Mouse (Mus musculus) heart, postnatal 10 days (tissue): ENCODE results near the gene Prss33. TPM values are rescaled to one million over a fixed set of nuclear protein-coding genes. Genes with fewer than 3 reads are reported as not detected.

Experiments
- DNase-seq, 2 experiments: peaks; one replicate each; pipeline ENCODE4 v3.0.0; 2021
- intact Hi-C: fragments of 180-260 bp; cut with DNase I; formaldehyde crosslinking; loops from one replicate; pipeline ENCODE4 v1.15.1; 2025
- total RNA-seq, 2 experiments: library from RNA; stranded (reverse); gene quantifications; 2 replicates each; pipeline ENCODE4 v1.2.3; 2021

Gene Prss33
- total RNA-seq, 2 experiments from 2014 or later: not detected

DNA sequence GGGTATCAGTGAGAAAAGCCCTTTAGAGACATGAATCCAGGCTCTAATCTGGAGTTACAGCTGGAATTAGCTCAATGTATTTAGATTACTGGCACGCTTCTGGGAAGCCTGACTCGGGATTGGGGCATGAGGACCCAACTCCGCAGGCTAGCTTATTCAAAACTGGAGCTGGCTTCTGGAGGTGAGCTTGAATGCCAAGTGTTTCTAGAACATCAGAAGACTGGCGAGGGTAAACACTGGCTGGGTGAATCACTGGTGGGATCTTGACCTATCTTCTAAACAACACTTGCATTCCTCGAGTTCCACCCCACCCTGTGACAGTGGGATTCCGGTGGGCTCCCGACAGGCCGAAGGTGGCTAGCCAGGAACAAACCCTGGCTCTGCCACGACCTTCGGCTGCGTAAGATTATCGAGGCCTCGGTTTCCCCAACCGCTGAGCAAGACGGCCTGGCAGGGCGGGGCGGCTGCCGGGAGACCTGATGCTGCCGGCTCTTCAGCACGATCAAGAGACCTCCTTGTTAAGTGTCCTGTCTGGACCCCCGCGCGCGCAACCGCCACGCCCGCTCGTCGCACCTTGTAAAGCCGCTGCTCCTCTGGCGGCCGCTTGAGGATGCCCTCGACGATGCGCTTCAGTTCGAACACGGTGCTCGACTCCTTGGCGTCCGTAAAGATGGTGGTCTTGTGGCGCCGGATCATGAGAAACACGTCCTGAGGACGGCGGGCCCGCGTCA is 7.4 kb downstream of the Prss33 start:
- intact Hi-C loops: loop anchor here (1.0 to 2.0 kb wide), 2 partner anchors 24 to 58 kb away; partner anchors contain the start of gene Flywch1
- peak in 1 of 2 experiments; percentile 71 for DNase-seq

DNA sequence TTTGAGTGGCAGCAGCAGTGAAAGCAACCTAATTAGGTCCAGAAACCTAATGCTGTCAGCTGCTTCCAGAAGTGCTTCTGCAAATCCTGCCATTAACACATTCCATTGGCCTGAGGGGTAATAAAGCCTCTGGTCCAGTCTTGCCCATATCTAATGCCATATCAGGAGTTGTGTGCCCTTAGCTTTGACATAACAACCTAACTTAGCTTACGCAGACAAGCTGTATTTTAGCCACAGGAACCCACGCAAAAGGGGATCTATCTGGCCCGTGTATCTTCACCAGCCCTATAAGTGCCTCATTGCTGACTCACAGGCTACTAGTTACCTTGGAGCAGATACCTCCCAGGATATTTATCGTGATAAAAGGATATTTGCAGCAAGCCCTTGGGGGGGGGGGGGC is 10.3 kb downstream of the Prss33 start:
- no peak for DNase-seq
- intact Hi-C loops: no loop called here

DNA sequence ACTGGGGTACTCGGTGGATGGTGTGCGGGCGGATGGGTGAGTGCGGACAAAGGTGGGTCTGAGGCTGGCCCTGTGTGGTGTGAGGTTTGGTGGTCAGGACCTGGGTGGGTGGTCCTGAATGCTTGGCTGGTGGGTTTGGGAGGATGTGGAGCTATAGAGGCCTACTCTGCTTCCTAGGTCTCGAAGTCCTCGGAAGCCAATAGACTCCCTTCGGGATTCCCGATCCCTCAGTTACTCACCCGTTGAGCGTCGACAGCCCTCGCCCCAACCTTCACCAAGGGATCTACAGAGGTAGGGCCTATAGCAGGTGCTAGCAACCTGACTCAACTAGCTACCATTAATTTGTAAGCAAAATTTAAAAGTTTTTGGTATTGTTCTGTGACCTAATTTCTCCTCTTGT is 12.2 kb downstream of the Prss33 start:
- intact Hi-C loops: loop anchor here (1.0 to 2.0 kb wide), 2 partner anchors 15 to 19 kb away; no protein-coding TSS in a partner anchor

DNA sequence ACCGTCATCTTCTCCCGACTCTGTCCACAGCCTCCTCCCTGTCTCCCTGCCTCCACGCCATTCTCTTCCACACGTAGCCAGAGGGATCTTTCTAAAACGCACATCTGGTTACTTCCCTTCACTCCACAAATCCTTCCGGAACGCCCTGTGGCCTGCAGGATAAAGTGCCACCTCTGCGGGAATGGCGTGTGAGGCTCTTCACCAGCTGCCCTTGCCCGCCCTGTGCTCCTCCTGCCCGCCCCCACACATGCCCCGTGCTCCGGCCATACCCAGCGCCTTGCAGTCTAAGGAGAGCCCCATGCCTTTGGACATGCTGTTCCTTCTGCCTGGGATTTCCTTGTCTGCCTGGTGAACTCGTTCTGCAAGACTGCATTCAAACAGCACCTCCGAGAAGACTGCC is 12.8 kb downstream of the Prss33 start:
- no peak for DNase-seq
- intact Hi-C loops: loop anchor here (2.0 kb wide), 1 partner anchor 14 kb away; no protein-coding TSS in a partner anchor

More for the DNA sequence above, 12.2 kb downstream of the Prss33 start:
- DNase-seq: no peak

DNA sequence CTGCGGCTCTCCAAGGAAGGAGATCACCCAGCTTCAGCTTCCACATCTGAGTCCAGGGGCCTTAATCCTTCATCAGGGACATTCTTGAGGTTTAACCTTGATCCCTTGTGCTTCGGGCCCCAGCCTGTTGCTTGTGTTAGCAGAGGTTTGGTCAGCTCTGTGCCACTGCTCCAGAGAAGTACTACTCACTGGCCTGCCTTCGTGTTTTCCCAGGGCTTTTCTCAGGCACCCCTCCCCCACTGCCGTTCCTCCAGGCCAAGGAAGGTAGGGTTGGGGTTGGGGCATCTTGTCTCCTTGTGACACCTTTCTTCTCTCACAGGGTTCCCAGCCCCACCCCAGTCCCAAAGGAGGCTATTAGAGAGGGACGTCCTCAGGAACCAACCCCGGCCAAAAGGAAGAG is 13.8 kb downstream of the Prss33 start:
- no peak for DNase-seq
- intact Hi-C loops: loop anchor here (2.0 kb wide), 1 partner anchor 13 kb away; no protein-coding TSS in a partner anchor

DNA sequence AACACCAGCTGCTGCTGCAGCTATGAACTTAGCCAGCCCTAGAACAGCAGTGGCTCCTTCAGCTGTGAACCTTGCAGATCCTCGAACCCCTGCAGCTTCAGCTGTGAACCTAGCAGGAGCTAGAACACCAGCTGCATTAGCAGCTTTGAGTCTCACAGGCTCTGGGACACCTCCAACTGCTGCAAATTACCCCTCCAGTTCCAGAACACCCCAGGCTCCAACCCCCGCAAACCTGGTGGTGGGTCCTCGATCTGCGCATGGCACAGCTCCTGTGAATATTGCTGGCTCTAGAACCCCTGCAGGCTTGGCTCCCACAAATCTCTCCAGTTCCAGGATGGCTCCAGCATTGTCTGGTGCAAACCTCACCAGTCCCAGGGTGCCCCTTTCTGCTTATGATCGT is 15.1 kb downstream of the Prss33 start:
- no peak for DNase-seq
- intact Hi-C loops: no loop called here

DNA sequence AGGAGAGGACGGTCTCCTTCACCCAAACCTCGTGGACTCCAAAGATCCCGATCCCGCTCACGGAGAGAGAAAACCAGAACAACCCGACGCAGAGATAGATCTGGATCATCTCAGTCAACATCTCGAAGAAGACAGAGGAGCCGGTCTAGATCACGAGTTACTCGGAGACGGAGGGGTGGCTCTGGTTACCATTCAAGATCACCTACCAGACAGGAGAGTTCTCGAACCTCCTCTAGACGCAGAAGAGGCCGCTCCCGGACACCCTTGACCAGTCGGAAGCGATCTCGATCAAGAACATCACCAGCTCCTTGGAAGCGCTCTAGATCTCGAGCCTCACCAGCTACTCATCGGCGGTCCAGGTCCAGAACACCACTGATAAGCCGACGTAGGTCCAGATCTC is 16.6 kb downstream of the Prss33 start:
- intact Hi-C loops: no loop called here
- DNase-seq: peak in 1 of 2 experiments; percentile 16

DNA sequence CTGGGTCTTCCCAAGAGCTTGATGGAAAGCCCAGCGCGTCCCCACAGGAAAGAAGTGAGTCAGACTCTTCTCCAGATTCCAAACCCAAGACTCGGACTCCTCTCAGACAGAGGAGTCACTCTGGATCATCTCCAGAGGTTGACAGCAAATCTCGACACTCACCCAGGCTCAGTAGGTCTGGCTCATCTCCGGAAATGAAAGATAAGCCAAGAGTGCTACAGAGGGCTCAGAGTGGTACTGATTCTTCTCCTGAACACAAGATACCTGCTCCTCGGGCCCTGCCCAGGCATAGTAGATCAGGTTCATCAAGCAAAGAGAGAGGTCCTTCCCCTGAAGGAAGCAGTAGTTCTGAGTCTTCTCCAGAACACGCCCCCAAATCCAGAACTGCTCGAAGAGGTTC is 17.3 kb downstream of the Prss33 start:
- intact Hi-C loops: no loop called here
- no peak for DNase-seq

DNA sequence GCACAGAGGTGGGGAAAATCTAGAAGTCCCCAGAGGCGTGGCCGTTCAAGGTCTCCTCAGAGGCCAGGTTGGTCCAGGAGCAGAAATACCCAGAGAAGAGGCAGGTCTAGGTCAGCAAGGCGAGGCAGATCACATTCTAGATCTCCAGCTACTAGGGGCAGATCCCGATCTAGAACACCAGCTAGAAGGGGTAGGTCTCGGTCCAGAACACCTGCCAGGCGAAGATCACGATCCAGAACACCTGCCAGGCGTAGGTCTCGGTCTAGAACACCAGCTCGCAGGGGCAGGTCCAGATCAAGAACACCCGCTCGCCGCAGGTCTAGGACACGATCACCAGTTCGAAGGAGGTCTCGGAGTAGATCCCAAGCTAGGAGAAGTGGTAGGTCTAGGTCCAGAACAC is 20.2 kb downstream of the Prss33 start:
- no peak for DNase-seq
- intact Hi-C loops: no loop called here

DNA sequence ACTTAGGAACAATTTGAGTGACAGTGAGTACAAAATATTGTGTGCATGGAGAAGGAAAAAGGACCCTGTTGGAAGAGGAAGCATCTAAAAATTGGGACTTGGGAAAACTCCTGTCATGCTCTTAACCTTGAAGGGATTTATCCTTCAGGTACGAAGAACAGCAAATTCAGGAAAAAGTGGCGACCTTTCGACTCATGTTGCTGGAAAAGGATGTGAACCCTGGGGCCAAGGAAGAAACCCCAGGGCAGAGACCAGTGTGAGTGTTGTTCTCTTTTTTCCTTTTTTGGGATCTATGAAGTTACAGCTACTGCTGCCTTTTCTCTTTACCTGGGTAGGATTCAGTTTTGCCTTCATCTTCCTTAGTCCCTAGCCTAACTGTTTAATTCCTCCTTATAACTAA is 27.9 kb downstream of the Prss33 start:
- intact Hi-C loops: loop anchor here (1.0 to 2.0 kb wide), 3 partner anchors 15 to 33 kb away; no protein-coding TSS in a partner anchor
- no peak for DNase-seq

DNA sequence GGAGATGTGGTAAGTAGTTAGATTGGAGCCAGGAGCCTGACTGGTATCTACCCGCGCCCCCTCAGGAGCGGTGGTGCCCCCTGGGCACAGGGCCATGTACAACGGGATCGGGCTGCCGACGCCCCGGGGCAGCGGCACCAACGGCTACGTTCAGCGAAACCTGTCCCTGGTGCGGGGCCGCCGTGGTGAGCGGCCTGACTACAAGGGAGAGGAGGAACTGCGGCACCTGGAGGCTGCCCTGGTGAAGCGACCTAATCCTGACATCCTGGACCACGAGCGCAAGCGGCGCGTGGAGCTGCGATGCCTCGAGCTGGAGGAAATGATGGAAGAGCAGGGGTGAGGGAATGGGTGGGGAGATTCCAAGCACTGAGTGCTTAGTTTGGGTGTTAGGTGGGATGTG is 29.0 kb downstream of the Prss33 start:
- peak; percentile 56 to 65 for DNase-seq
- intact Hi-C loops: loop anchor here (1.0 to 2.0 kb wide), 2 partner anchors 19 to 32 kb away; no protein-coding TSS in a partner anchor

DNA sequence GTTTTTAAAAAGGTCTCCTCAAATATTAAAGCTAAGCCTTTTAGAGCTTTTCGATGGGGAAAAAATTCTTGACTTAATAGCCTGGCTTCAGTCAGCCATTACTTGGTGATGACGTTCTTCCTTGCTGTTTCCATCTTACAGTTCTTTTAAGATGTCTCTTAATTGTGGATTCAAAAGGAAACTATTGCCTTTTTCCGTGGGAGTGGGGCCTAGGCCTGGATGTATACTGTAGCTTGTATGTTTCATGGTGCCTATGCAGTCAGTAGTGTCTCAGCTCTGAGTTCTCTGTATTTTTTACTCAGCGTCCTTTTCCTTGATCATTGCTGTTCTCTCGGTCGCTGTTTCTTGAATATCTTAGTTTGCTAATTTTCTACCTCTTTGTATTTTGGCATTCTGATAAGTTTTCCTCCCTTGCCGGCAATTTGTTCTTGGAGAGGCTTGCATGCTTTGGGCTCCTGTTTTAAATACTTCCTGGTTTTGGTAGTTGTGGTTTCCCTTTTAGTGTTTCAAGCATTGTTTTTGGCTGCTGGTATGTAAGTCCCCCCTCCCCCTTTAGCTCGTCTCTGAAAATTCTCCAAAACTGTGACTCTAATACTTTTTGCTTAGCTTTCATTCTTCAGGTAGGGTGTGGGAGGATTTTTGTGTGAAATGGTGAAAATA is 31.3 kb downstream of the Prss33 start:
- intact Hi-C loops: loop anchor here (1.0 kb wide), 2 partner anchors 20 to 25 kb away; partner anchors contain the start of gene Elob

DNA sequence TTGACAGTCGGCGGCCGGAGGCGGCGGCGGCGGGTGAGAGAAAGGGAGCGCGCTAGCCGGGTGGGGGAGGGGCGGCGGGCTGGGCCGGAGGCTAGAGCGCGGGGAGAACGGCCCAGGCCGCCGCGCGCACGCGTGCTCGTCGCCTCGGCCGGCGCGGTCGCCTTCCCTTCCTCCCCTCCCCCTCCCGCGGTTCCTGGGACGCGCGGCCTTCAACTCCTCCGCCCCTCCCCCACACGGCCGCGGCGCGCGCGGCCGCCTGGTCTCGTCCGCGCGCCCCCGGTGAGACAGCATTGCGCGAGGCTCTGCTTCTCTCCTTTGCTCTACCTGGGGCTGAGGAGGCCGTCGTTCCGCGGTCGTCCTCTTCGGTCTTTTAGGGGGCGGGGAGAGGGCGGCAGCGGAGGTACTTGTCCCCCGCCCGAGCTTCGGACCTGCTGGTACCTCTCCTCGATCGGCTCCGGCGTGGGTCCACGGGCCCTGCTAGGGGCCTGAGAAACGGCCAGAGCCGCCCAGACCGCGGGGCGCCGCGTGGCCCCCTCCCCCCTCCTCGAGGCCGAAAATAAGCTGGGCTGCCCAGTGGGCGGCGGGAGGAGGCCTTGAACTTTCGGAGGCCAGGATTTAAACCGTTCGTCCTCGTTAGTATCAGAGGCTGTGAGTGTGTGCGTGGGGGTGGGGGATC is 32.4 kb downstream of the Prss33 start:
- intact Hi-C loops: loop anchor here (1.0 kb wide), 2 partner anchors 21 to 26 kb away; partner anchors contain the start of gene Elob
- peak in 1 of 2 experiments; percentile 85 for DNase-seq

More for the DNA sequence above, 31.3 kb downstream of the Prss33 start:
- no peak for DNase-seq

DNA sequence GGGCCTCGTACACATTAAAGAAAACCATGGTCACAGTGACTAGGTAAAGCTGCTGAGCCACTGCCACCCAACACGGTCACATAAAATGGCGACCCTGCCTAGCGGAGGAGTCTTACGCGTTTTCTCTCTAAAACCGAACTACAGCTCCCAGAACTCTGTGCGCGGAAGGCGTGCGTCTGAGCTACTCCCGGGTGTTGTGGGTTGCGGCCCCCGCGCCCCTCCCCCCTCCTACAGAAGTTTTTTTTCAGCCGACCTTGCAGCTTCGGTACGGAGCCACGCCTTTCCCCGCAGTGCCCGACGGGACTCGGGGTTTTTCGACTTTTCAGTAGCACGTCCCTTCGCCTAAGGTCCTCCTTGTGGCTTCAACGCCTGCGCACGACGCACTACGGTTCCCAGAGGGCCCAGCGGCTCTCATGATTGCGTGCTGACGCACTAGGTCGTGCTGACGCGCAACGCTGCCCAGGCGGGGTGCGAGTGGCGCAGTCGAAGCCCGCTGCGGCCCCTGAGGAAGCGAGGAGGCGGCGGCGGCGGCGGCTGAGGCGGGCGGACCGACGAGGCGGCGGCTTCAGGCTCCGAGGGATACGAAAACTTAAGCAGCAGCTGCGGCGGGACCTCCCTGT is 33.0 kb downstream of the Prss33 start:
- intact Hi-C loops: no loop called here
- DNase-seq: peak; percentile 98 to 99

DNA sequence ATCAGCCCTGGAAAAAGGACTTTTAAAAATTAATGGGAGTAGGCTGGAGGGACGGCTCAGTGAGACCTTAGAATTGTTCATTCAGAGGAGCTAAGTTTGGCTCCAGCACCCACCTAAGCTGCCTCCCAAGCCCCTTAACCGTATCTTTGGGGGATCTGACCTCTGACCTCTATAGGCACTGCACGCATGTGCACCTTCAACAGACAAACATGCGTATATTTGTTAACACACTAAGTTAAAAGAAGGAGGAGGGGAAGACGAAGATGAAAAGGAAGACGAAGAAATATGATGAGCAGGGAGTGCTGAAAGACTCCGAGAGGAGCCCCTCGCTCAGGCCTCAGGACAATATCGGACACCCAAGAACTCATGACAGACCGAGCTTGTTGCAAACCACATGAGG is 34.2 kb downstream of the Prss33 start:
- DNase-seq: no peak
- intact Hi-C loops: no loop called here

DNA sequence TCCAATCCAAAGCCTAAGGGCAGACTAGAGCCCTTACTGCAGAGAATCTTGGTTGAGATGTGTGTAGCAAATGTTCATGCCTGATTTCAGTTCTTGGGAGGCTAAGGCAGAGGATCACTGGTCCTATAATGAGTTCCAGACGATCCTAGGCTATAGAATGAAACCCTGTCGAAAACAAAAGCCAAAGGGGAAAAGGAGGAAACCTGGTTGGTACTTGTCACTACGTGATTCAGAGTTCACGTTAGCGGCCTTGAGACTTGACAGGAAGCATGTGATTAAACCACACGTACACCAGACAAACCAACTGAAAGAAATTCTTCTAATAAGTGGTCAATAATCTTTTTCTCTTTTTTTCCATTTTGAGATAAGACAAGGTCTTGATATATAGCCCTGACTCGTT is 38.5 kb downstream of the Prss33 start:
- intact Hi-C loops: no loop called here
- no peak for DNase-seq

DNA sequence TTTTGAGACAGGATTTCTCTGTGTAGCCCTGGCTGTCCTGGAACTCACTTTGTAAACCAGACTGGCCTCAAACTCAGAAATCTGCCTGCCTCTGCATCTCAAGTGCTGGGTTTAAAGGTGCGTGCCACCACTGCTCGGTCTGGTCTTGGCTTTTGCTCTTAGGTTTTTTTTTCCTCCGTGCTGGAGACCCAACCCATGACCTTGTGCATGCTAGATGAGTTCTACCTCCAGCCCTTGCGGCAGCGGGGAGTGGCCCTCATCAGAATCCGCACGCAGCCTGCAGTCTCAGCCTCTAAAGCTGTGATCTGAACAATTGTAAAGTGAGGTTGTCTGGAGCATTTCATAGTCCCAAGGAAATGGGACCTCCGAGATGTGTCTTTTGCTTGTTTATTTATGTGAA is 40.5 kb downstream of the Prss33 start:
- no peak for DNase-seq
- intact Hi-C loops: no loop called here

DNA sequence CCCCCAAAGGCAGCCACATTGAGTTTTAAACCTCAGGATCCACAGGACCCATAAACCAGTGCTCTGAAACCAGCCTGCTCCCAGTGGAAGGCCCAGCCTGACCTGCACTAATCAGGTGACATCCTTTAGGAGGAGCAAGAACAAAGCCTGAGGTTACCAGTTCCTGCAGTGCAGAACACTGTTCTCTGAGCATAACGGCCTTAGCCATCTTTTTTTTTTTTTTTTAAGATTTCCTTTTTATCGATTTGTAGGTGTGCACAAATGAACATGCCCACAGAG is 44.8 kb downstream of the Prss33 start:
- DNase-seq: peak in 1 of 2 experiments; percentile 19
- intact Hi-C loops: no loop called here

DNA sequence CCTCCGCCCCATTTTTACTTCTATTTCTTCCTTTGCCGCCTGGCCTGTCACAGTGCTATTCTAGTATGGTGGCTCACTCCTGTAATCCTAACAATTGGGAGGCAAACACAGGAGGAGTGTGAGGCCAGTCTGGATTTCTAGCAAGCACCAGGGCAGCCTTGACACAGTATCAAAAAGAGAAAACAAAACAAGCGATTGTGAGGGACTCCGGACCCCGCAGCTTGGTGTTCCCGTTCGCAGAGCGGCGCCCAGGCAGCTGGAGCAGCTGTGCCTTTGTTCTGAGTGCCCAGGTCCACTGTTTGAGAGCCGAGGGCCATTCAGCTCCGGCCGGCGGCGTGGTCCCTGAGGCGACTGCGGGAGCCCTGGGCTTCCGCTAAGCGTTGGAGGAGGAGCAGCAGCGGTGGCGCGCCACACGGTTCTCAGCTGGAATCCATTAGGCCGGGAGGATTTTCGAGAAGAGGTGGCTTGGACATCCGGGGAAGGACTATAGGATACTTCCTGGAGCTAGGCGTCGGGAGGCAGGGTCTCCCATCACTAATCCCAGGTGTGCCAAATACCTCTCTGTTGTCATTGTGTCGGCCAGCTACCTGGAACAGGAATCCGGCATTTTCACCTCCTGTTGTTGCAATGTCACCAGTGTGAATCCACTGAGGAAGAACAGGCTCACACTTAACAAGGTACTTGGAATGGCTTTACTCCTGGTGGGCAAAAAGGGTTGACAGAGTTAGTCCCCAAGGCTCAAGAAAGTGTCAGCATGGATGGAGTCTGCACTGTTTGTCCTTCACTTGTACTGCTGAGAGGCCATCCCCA is 45.4 kb downstream of the Prss33 start, which contains the start of gene Srrm2:
Gene Srrm2, plus strand, starts transcription at position 264 of the 810 bp plus-strand sequence.
- DNase-seq: peak; percentile 69 to 80

DNA sequence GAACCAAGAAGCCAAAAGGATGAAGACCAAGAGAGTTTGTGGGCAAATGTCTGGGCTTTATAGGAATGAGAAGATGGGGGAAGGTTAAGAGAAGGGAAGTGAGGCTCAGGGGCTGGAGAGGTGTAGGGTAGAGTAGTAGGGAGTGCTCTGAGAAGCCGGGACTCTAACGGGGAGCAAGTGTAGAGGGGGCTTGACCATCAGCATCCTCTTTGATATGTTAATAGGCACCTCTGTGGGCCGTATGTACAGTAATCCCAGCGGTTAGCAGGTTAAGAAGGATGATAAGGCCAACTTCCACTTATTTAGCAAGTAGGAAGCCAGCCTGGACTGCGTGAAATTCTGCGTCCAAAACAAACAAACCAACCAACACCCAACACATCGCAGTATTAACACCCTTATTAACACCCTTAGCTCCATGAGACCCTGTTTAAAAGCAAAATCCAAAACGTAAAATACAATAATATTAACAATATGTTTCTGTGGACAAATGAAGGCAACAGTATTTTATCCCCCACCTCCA is 46.0 kb downstream of the Prss33 start:
- intact Hi-C loops: no loop called here

More for the DNA sequence above, 45.4 kb downstream of the Prss33 start, which contains the start of gene Srrm2:
- intact Hi-C loops: no loop called here

More for the DNA sequence above, 46.0 kb downstream of the Prss33 start:
- peak in 1 of 2 experiments; percentile 9 for DNase-seq
